Mouse (Mus musculus) cerebellum, adult 2 months (tissue): Measurements from ENCODE around the gene As3mt.

ENCODE experiments used
- CTCF ChIP-seq: fragments of 200-500 bp; IDR thresholded peaks from 2 replicates; pipeline ENCODE4 v1.5.1; 2011; ENCODE audit warnings: low read depth, mild to moderate bottlenecking, control low read depth, low read length, moderate library complexity, borderline replicate concordance; ENCODE audit not compliant: insufficient read depth
- POLR2A ChIP-seq: fragments of 200-500 bp; IDR thresholded peaks from 2 replicates; pipeline ENCODE4 v1.6.1; 2011; ENCODE audit warnings: low read length, control low read depth, borderline replicate concordance; ENCODE audit not compliant: insufficient read depth

DNA sequence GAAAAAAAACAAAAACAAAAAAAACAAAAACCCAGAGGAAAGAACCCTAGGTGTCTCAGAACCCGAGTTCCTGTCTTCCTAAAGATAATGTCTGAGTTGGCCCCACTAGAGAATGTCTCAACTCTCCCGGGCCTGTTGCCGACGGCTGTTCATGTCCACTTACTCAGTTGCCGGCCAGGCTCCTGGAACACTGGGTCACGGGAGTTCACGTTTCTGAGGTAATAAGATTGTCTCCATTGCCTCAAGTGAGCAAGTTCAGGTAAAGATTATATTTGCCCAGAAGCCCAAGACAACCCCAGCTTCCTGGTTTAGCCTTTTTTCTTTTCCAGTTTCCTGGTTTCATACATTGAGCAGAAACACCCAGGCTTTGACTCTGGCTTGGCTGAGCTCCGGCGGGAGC is 48.4 kb upstream of the As3mt start:
- TF ChIP-seq POLR2A (no peak), CTCF (no peak)
